Mouse (Mus musculus): ENCODE data around the gene Fbxo21. TPM values are rescaled to one million over a fixed set of nuclear protein-coding genes. Genes with fewer than 3 reads are reported as not detected.

Gene Fbxo21
- polyA plus RNA-seq, 1 experiment = 90.4 TPM

DNA sequence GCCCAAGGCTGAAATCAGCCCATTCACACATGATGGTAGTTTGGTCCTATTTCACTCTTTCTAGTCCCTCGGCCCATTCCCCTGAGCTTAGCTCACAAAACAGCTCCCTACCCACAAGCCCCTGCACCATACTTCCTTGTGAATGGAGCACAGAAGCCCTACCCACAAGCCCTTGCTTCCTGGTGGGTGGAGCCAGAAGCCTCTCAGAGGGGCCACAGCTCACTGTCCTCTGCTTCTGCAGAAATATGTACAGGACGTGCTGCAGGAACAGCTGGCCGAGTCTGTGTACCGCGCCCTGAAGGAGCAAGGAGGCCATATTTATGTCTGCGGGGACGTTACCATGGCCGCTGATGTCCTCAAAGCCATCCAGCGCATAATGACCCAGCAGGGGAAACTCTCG, 27.1 kb upstream of the Fbxo21 start:
- no peak for TF ChIP-seq CTCF (IDR thresholded peaks at IDR 0.05; ENCODE audit: extremely low read depth, insufficient read depth, low read length)
- no peak for TF ChIP-seq POLR2A (IDR thresholded peaks at IDR 0.05; ENCODE audit: extremely low read depth, insufficient read depth, low read length)
- no peak overlapping the region for H3K27ac ChIP-seq (ENCODE audit: insufficient read depth, low read length)
- H3K4me3 ChIP-seq (ENCODE audit: insufficient read depth, low read length) = no peak overlapping the region
- no peaks in the 10 kb centered on the region for H3K4me1 ChIP-seq (ENCODE audit: control insufficient read depth, insufficient read depth, low read length)

DNA sequence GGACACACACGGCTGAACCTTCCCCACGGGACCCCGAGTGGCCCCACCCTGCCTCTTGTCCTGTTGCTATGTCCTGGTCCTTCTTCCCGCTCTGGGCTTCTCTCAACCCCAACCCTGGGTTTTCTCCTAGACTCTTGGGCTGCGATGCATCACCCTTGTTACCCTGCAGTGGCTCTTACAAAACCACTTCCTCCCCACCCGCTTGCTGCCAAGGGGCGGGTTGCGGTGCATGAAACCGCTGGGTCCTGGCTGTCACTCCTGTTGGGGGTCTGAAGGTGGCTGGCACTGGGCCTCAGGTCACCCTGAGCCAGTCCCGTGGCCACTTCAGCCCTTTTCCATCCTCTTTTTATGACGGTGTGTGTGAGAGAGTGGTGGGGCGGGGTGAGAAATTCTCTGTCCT, 22.6 kb upstream of the Fbxo21 start:
- Histone ChIP-seq H3K4me1 (ENCODE audit: control insufficient read depth, insufficient read depth, low read length) (no peaks in the 10 kb centered on the region), H3K4me3 (ENCODE audit: insufficient read depth, low read length) (no peak overlapping the region), H3K27ac (ENCODE audit: insufficient read depth, low read length) (no peak overlapping the region)
- TF ChIP-seq POLR2A (IDR thresholded peaks at IDR 0.05; ENCODE audit: extremely low read depth, insufficient read depth, low read length) (no peak), CTCF (IDR thresholded peaks at IDR 0.05; ENCODE audit: extremely low read depth, insufficient read depth, low read length) (no peak)

DNA sequence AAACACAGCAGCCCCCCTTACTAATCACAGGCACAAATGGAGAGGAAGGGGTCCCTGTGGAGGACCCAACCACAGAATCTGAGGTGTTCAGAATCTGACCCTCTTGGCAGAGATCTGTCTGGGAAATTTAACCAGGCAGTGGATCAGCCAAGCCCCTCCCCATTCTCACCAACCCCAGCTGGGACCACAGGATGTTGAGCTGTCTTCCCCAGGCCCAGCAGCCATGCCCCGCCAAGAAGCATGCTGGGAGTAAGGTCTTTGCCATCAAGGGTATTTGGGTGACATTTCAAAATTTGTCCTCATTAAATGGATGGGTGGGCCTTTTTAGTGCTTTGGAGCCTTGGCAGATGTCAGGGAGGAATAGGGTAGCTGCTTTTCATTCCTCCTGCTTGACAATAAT, 22.1 kb upstream of the Fbxo21 start:
- H3K4me1 ChIP-seq (ENCODE audit: control insufficient read depth, insufficient read depth, low read length) = no peaks in the 10 kb centered on the region
- TF ChIP-seq POLR2A (IDR thresholded peaks at IDR 0.05; ENCODE audit: extremely low read depth, insufficient read depth, low read length) (no peak), CTCF (IDR thresholded peaks at IDR 0.05; ENCODE audit: extremely low read depth, insufficient read depth, low read length) (no peak)
- H3K4me3 ChIP-seq (ENCODE audit: insufficient read depth, low read length) = no peak overlapping the region
- no peak overlapping the region for H3K27ac ChIP-seq (ENCODE audit: insufficient read depth, low read length)

DNA sequence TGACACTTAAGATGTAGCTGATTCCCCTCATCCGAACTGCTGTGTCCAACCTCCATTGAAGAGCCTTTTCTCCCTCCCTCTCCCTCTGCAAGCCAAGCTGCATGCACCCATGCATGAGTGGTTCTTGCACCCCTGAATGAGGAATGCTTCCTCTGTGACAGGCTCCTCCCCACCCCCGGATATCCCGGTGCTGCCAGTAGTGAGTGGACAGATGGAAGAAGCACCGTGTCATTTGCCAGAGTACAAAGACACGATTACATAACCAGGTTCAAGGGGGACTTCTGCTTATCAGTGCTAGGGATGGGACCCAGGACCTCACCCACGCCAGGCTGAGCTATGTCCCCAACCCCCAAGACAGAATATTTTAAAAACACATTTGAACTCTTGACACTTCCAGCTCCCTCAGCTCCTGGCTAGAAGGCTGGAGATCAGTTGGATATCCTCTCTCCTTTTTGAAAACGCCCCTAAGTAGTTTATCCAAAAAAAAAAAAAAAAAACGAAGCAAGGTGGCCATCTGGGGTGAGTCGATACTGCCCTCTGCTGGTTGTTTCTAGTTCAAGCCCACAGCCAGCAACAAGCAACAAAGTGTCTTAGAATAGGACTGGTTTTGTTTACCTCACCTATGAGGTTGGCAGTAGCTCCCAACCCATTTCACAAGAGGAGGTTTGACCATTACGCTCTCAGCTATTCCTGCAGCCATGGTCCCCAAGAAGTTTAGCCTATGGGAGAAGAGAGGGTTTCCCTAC, 20.7 kb upstream of the Fbxo21 start:
- H3K4me1 ChIP-seq (ENCODE audit: control insufficient read depth, insufficient read depth, low read length) = no peaks in the 10 kb centered on the region
- H3K27ac ChIP-seq (ENCODE audit: insufficient read depth, low read length) = no peak overlapping the region
- no peak overlapping the region for H3K4me3 ChIP-seq (ENCODE audit: insufficient read depth, low read length)
- TF ChIP-seq POLR2A (IDR thresholded peaks at IDR 0.05; ENCODE audit: extremely low read depth, insufficient read depth, low read length) (no peak), CTCF (IDR thresholded peaks at IDR 0.05; ENCODE audit: extremely low read depth, insufficient read depth, low read length) (peak; percentile 56)

DNA sequence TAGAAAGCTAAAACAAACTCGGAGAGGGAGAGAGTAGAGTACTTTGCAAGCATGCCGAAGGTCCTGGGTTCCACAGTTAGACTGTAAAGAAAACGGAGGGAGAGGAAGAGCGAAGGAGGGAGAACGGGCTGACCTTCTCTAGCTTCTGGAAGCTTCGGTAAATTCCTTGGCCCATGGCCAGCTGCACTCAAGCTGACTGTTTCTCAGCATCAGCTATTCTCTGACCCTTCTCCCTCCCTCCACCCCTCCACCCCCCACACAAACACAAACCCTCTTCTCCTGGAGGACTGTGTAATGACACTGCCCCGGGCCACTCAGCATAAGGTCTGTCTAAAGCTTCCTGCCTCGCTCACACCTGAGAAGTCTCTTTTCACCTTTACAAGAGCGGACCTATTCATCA, 11.8 kb upstream of the Fbxo21 start:
- Histone ChIP-seq H3K27ac (ENCODE audit: insufficient read depth, low read length) (no peak overlapping the region), H3K4me1 (ENCODE audit: control insufficient read depth, insufficient read depth, low read length) (peaks cover 2% of the 10 kb centered on the region; the same call in 1 of the 2 replicates), H3K4me3 (ENCODE audit: insufficient read depth, low read length) (no peak overlapping the region)
- TF ChIP-seq POLR2A (IDR thresholded peaks at IDR 0.05; ENCODE audit: extremely low read depth, insufficient read depth, low read length) = no peak

DNA sequence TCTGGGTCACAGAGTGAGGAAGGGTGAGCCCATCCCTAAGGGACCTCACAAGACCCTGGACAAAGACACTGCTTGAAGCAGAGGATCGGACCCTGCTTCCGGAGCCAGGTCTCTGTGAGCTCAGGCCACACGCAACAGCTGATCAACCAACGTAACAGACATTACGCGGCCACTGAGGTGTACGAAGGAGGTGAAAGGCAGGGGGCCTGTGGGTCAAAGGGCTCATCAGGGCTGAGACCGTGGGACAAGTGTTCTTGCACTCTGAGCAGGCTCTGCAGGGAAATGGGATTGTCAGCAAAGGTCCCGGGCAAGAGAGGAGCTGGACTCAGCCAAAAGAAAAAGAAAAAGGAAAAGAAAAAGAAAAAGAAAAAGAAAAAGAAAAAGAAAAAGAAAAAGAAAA, 9.6 kb upstream of the Fbxo21 start:
- peaks cover 2% of the 10 kb centered on the region; the same call in 1 of the 2 replicates for H3K4me1 ChIP-seq (ENCODE audit: control insufficient read depth, insufficient read depth, low read length)
- H3K4me3 ChIP-seq (ENCODE audit: insufficient read depth, low read length) = no peak overlapping the region
- TF ChIP-seq CTCF (IDR thresholded peaks at IDR 0.05; ENCODE audit: extremely low read depth, insufficient read depth, low read length) (no peak), POLR2A (IDR thresholded peaks at IDR 0.05; ENCODE audit: extremely low read depth, insufficient read depth, low read length) (no peak)
- H3K27ac ChIP-seq (ENCODE audit: insufficient read depth, low read length) = no peak overlapping the region

DNA sequence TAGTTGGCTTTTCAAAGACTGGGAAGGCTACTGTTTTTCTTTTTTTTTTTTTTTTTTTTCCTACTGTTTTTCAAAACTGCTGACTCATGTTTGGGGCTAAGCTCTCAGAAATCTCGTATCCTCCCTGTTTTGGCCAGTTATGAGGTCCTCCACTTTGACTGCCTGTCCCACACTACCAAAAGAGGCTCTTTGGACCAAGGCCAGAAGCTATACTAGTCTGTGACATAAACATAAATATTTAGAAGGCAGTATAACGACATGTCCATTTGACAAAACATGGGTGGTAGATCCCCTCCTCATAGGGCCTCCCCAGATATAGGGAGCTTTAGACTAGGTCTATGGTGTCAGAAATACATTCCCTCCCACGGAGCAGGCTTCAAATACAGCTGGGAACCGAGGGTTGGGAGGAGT, 8.9 kb upstream of the Fbxo21 start:
- Histone ChIP-seq H3K4me1 (ENCODE audit: control insufficient read depth, insufficient read depth, low read length) (peaks cover 2% of the 10 kb centered on the region; the same call in 1 of the 2 replicates), H3K27ac (ENCODE audit: insufficient read depth, low read length) (no peak overlapping the region), H3K4me3 (ENCODE audit: insufficient read depth, low read length) (no peak overlapping the region)
- TF ChIP-seq CTCF (IDR thresholded peaks at IDR 0.05; ENCODE audit: extremely low read depth, insufficient read depth, low read length) (no peak), POLR2A (IDR thresholded peaks at IDR 0.05; ENCODE audit: extremely low read depth, insufficient read depth, low read length) (no peak)

DNA sequence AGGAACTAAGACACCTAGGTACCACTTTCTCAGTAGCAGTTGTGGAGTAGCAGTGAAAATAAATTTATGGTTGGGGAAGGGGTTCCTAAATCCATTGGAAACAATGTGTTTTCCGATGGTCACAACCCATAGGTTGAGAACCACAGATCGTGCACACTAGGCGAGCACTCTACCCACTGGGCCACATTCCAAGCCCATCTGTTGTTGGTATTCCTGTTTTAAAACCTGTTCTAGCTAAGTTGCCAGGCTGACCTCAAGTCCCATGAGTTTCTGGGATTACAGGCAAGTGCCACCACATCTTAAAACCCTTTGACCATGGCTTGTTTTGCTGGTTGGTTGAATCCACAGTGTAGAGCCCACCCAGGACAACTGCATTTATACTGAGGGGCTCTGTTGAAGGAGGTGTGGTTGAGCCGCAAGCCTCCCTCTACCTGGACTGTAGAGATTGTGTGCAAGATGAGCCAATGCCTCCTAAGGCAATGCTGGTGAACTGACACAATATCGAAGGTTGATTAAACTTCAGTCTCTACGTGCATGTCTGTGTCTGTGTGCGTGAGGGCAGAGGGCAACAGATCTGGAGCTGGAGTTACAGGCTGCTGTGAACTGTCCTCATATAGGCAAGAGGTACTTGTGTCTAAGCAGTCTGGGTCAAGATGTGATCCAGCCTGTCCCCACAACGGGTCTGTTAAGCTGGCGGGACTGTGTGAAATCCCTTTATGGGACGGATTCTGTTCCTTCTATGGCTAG, 6.7 kb upstream of the Fbxo21 start:
- no peak for TF ChIP-seq CTCF (IDR thresholded peaks at IDR 0.05; ENCODE audit: extremely low read depth, insufficient read depth, low read length)
- no peak for TF ChIP-seq POLR2A (IDR thresholded peaks at IDR 0.05; ENCODE audit: extremely low read depth, insufficient read depth, low read length)
- no peak overlapping the region for H3K27ac ChIP-seq (ENCODE audit: insufficient read depth, low read length)

DNA sequence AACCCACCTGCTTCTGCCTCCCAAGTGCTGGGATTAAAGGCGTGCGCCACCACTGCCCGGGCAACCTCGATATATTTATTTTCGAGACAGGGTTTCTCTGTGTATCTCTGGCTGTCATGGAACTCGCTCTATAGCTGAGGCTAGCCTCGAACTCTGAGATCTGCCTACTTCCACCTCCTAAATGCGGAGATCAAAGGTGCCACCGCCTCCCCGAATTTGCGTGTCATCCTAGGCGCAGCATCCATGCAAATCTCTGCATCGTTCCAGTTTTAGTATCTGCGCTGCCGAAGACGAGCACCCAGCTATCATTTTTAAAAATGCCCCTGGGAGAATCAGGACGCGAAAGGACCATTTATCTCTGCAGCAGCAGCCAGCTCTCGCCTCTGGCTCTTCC, 270 bp upstream of the Fbxo21 start:
- peak overlapping the region; percentile 91 for H3K4me3 ChIP-seq (ENCODE audit: insufficient read depth, low read length)
- peaks cover 1% of the 10 kb centered on the region; the same call in 1 of the 2 replicates for H3K4me1 ChIP-seq (ENCODE audit: control insufficient read depth, insufficient read depth, low read length)
- no peak overlapping the region for H3K27ac ChIP-seq (ENCODE audit: insufficient read depth, low read length)
- TF ChIP-seq POLR2A (IDR thresholded peaks at IDR 0.05; ENCODE audit: extremely low read depth, insufficient read depth, low read length) (no peak), CTCF (IDR thresholded peaks at IDR 0.05; ENCODE audit: extremely low read depth, insufficient read depth, low read length) (no peak)

More for the DNA sequence above, 6.7 kb upstream of the Fbxo21 start:
- H3K4me3 ChIP-seq (ENCODE audit: insufficient read depth, low read length) = no peak overlapping the region
- peaks cover 2% of the 10 kb centered on the region; the same call in 1 of the 2 replicates for H3K4me1 ChIP-seq (ENCODE audit: control insufficient read depth, insufficient read depth, low read length)

Data from cortical plate, adult 2 months (tissue).